Mouse (Mus musculus) embryonic fibroblast, embryonic 13.5 days (primary cell): Measurements from ENCODE around the gene Svs5.

Experiments
- CTCF ChIP-seq: IDR thresholded peaks from 2 replicates; pipeline ENCODE4 v1.5.1; 2011; ENCODE audit warnings: mild to moderate bottlenecking, control low read depth, low read length, moderate library complexity, borderline replicate concordance; ENCODE audit not compliant: insufficient read depth
- POLR2A ChIP-seq: IDR thresholded peaks from 2 replicates; pipeline ENCODE4 v1.6.1; 2011; ENCODE audit warnings: low read depth, mild to moderate bottlenecking, control low read depth, low read length, moderate library complexity

- TF ChIP-seq POLR2A (no peak), CTCF (no peak)
Observed at GRCm38 (mm10) chr2:164373187-164373586, 40.6 kb downstream of the Svs5 start.
